26 mouse cellular contexts compared by ENCODE assay signal in the genomic region with DNA sequence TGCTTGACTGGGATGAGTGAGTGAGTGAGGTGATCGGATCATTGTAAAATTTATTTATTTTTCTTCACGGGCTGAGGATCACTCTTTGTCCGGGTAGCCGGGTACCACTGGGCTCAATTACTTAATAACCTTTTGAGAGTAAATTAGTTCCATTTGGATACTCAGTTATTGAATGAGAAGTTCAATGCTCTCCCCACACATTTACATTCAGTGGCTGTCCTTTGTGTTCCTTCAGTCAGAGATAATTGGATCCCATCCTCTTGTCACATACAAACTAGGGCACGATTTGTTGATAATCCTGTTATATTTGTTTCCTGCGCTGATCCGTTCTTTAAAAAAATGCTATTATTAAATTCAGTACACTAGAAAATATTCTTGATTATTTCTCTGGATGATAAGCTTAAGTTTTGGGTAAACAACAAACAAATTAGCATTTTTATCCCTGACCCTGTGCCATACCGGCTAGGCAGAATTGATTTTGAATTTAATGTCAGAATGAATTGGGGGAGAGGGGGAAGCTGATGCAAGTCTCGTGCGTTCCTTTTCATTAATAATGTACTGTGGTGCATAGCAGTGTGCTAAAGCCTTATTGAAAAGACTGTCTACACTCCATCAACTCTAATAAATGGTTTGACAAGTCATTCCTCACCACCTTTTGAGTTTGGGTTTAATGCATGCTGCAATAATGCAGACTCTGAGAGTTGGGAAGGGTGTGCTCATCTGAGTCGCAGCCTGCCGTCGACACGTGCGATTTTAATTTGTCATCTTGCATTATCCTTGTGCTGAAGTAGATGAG. TPM values are rescaled to one million over a fixed set of nuclear protein-coding genes. Genes with fewer than 3 reads are reported as not detected.
DNase-seq lines count a peak whose midpoint lies in the region; ATAC-seq and TF ChIP-seq lines count a peak whose summit lies in the region.
"Had no signal": no experiment of that assay in that cellular context is flagged by ENCODE, and none has a peak within 500 bp of the region (broad histone marks: within the 10 kb centered on the region; RNA-seq: fewer than 3 reads in every experiment).

No protein-coding gene starts in this region.

- WGBS in hindbrain, embryonic 12.5 days: 50% methylated on average over 15 of the region's 15 CpGs
- 41% methylated on average over 15 of the region's 15 CpGs for WGBS in hindbrain, postnatal 0 days
- 24% methylated on average over 15 of the region's 15 CpGs for WGBS in forebrain, embryonic 16.5 days
- 40% methylated on average over 15 of the region's 15 CpGs for WGBS in midbrain, embryonic 12.5 days
- 90% methylated on average over 15 of the region's 15 CpGs for WGBS in lung, adult 2 months

- no peak for TF ChIP-seq POLR2A in lung, adult 2 months (IDR thresholded peaks at IDR 0.05; ENCODE audit: borderline replicate concordance, extremely low read depth, low read depth, low read length)

- TF ChIP-seq CTCF in hindbrain, postnatal 0 days (IDR thresholded peaks at IDR 0.05; ENCODE audit: low read depth): no peak
- TF ChIP-seq CTCF in lung, adult 2 months (IDR thresholded peaks at IDR 0.05; ENCODE audit: insufficient read depth, low read length): no peak

- H3K36me3 ChIP-seq in hindbrain, embryonic 12.5 days: no peaks in the 10 kb centered on the region
- no peaks in the 10 kb centered on the region for H3K36me3 ChIP-seq in hindbrain, postnatal 0 days (ENCODE audit: insufficient read depth, low read length)
- no peaks in the 10 kb centered on the region for H3K36me3 ChIP-seq in forebrain, embryonic 16.5 days (ENCODE audit: control insufficient read depth, insufficient read depth)
- H3K36me3 ChIP-seq in midbrain, embryonic 12.5 days: no peaks in the 10 kb centered on the region
- H3K36me3 ChIP-seq: G1E; heart, embryonic 15.5 days; limb, embryonic 12.5 days; liver, embryonic 12.5 days had no signal

- H3K4me2 ChIP-seq in hindbrain, embryonic 12.5 days (replicated peaks): 0 out of 2 replicates have a peak overlapping the region, but pooled peaks have one; percentile 1
- H3K4me2 ChIP-seq in hindbrain, postnatal 0 days (ENCODE audit: low read depth, low read length): no peak overlapping the region
- no peak overlapping the region for H3K4me2 ChIP-seq in forebrain, embryonic 16.5 days (ENCODE audit: low read length)
- no peak overlapping the region for H3K4me2 ChIP-seq in midbrain, embryonic 12.5 days (replicated peaks)
- H3K4me2 ChIP-seq: heart, embryonic 15.5 days; limb, embryonic 12.5 days; liver, embryonic 12.5 days had no signal

- H3K27me3 ChIP-seq in hindbrain, embryonic 12.5 days: no peaks in the 10 kb centered on the region
- H3K27me3 ChIP-seq in hindbrain, postnatal 0 days (ENCODE audit: insufficient read depth, low read length): no peaks in the 10 kb centered on the region
- H3K27me3 ChIP-seq in forebrain, embryonic 16.5 days (replicated peaks; ENCODE audit: control insufficient read depth, insufficient read depth, low read length): no peaks in the 10 kb centered on the region
- no peaks in the 10 kb centered on the region for H3K27me3 ChIP-seq in midbrain, embryonic 12.5 days
- H3K27me3 ChIP-seq: CH12.LX; heart, embryonic 15.5 days; limb, embryonic 12.5 days; liver, embryonic 12.5 days; Patski had no signal

- no peak overlapping the region for H3K4me3 ChIP-seq in hindbrain, embryonic 12.5 days
- no peak overlapping the region for H3K4me3 ChIP-seq in hindbrain, postnatal 0 days (ENCODE audit: low read length)
- no peak overlapping the region for H3K4me3 ChIP-seq in forebrain, embryonic 16.5 days (replicated peaks; ENCODE audit: low read length)
- H3K4me3 ChIP-seq in midbrain, embryonic 12.5 days: no peak overlapping the region
- no peak overlapping the region for H3K4me3 ChIP-seq in lung, adult 2 months (replicated peaks; ENCODE audit: extremely low read depth, low read depth, low read length)
- H3K4me3 ChIP-seq: embryonic facial prominence, embryonic 10.5 days; heart, embryonic 15.5 days; limb, embryonic 12.5 days; liver, embryonic 12.5 days; myocyte had no signal

- DNase-seq in hindbrain, postnatal 0 days (ENCODE audit: low spot score): no peak
- peak; percentile 72 for DNase-seq in retina, embryonic 14.5 days (ENCODE audit: low spot score)
- DNase-seq in left cerebral cortex, adult 11 months (ENCODE audit: low spot score): no peak
- no peak for DNase-seq in lung, adult 2 months
- DNase-seq: adrenal gland, postnatal 36 days; B cell, adult 2 months; cerebellum, adult 11-12 months; cerebellum, postnatal 10 days; gastrocnemius, postnatal 36 days; heart, postnatal 4 days; kidney, adult 8-10 months; kidney, postnatal 10 days; lung, adult 18-20 months had no signal

- no peak overlapping the region for H3K27ac ChIP-seq in hindbrain, embryonic 12.5 days
- no peak overlapping the region for H3K27ac ChIP-seq in hindbrain, postnatal 0 days
- no peak overlapping the region for H3K27ac ChIP-seq in forebrain, embryonic 16.5 days (ENCODE audit: low read length)
- no peak overlapping the region for H3K27ac ChIP-seq in midbrain, embryonic 12.5 days (replicated peaks)
- H3K27ac ChIP-seq: embryonic facial prominence, embryonic 10.5 days; heart, embryonic 15.5 days; limb, embryonic 12.5 days; liver, embryonic 12.5 days; stomach, postnatal 0 days had no signal

- H3K4me1 ChIP-seq in hindbrain, embryonic 12.5 days: no peaks in the 10 kb centered on the region
- H3K4me1 ChIP-seq in hindbrain, postnatal 0 days (ENCODE audit: insufficient read depth, low read length): no peaks in the 10 kb centered on the region
- peaks cover 6% of the 10 kb centered on the region for H3K4me1 ChIP-seq in forebrain, embryonic 16.5 days (replicated peaks; ENCODE audit: control insufficient read depth, insufficient read depth, low read length)
- H3K4me1 ChIP-seq in midbrain, embryonic 12.5 days: peaks cover 11% of the 10 kb centered on the region; the same call in 1 of the 2 replicates
- H3K4me1 ChIP-seq in lung, adult 2 months (ENCODE audit: control insufficient read depth, insufficient read depth, low read length): no peaks in the 10 kb centered on the region
- H3K4me1 ChIP-seq: embryonic facial prominence, embryonic 10.5 days; heart, embryonic 15.5 days; limb, embryonic 12.5 days; liver, embryonic 12.5 days had no signal

- ATAC-seq in hindbrain, embryonic 12.5 days (ENCODE audit: low FRiP score): peak; percentile 66
- ATAC-seq in hindbrain, postnatal 0 days: no peak
- peak; percentile 56 for ATAC-seq in forebrain, embryonic 16.5 days
- peak; percentile 34; the same call in 1 of the 2 replicates for ATAC-seq in midbrain, embryonic 12.5 days (ENCODE audit: low FRiP score, low read depth)
- ATAC-seq: liver, embryonic 12.5 days; Patski had no signal

- no peak overlapping the region for H3K9ac ChIP-seq in hindbrain, embryonic 12.5 days
- no peak overlapping the region for H3K9ac ChIP-seq in hindbrain, postnatal 0 days (replicated peaks; ENCODE audit: low read length)
- no peak overlapping the region for H3K9ac ChIP-seq in forebrain, embryonic 16.5 days (replicated peaks; ENCODE audit: low read depth, low read length)
- no peak overlapping the region for H3K9ac ChIP-seq in midbrain, embryonic 12.5 days (replicated peaks)
- H3K9ac ChIP-seq: heart, embryonic 15.5 days; limb, embryonic 12.5 days; liver, embryonic 12.5 days had no signal

- H3K9me3 ChIP-seq in hindbrain, embryonic 12.5 days (replicated peaks): no peaks in the 10 kb centered on the region
- H3K9me3 ChIP-seq in hindbrain, postnatal 0 days (ENCODE audit: low read length): no peaks in the 10 kb centered on the region
- no peaks in the 10 kb centered on the region for H3K9me3 ChIP-seq in forebrain, embryonic 16.5 days (ENCODE audit: control insufficient read depth, low read length)
- no peaks in the 10 kb centered on the region for H3K9me3 ChIP-seq in midbrain, embryonic 12.5 days
- H3K9me3 ChIP-seq: heart, embryonic 15.5 days; limb, embryonic 12.5 days had no signal

RNA-seq across cellular contexts. Expression of a gene that starts 12.6 kb away (rescaled TPM):
- 11.2 and 13.4 TPM in 2 replicates for polyA plus RNA-seq in hindbrain, embryonic 12.5 days (2016; fragmentation: Nextera tagmentation; extraction: Ambion mirVana)
- total RNA-seq in hindbrain, postnatal 0 days (2014; rRNA removed): 10.1 and 15.3 TPM in 2 replicates
- polyA plus RNA-seq in hindbrain, postnatal 0 days (2015; fragmentation: Nextera tagmentation; extraction: Ambion mirVana): 2.9 and 3.9 TPM in 2 replicates
- 2.8 and 3.4 TPM in 2 replicates for polyA plus RNA-seq in forebrain, embryonic 16.5 days (2015; fragmentation: Nextera tagmentation; extraction: Ambion mirVana)
- polyA plus RNA-seq in midbrain, embryonic 12.5 days (2016; fragmentation: Nextera tagmentation; extraction: Ambion mirVana): 6.4 and 7.1 TPM in 2 replicates
- 2.0 and 2.2 TPM in 2 replicates for polyA plus RNA-seq in lung, adult 2 months (2012; rRNA removed)
- total RNA-seq: megakaryocyte-erythroid progenitor cell, adult 5-6 weeks had no signal
